In the genomic region with DNA sequence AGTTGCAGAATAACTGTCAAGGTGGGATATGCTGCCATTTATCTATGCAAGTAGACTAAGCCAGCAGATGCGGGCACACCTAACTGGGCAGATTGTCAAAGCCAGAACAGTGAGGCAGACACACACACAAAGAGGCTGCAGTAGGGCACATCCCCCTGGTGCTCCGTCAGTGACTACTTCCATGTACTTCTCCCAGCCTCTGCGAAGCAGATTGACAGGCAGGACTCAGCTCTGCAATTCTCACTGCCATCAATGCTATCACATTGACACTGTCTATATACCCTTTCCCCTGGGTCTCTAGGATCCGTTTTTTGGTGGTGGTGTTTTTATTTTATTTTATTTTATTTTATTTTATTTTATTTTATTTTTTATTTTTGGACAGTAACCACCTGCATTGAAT, we compare ENCODE assay signal across 21 mouse cellular contexts. TPM values are rescaled to one million over a fixed set of nuclear protein-coding genes. Genes with fewer than 3 reads are reported as not detected.
DNase-seq lines count a peak whose midpoint lies in the region; ATAC-seq lines count a peak whose summit lies in the region.
"Had no signal": no experiment of that assay in that cellular context is flagged by ENCODE, and none has a peak within 500 bp of the region (broad histone marks: within the 10 kb centered on the region; RNA-seq: fewer than 3 reads in every experiment).

No protein-coding gene starts in this region.

- 72% methylated on average over 4 of the region's 4 CpGs for WGBS in forebrain, embryonic 15.5 days
- WGBS in forebrain, embryonic 12.5 days, result 79% methylated on average over 4 of the region's 4 CpGs
- 73% methylated on average over 4 of the region's 4 CpGs for WGBS in hindbrain, embryonic 15.5 days
- 82% methylated on average over 4 of the region's 4 CpGs for WGBS in hindbrain, embryonic 12.5 days
- 81% methylated on average over 4 of the region's 4 CpGs for WGBS in midbrain, embryonic 14.5 days

- peak overlapping the region; percentile 46; the same call in 1 of the 2 replicates for H3K27ac ChIP-seq in forebrain, embryonic 15.5 days (replicated peaks)
- no peak overlapping the region for H3K27ac ChIP-seq in forebrain, embryonic 12.5 days
- no peak overlapping the region for H3K27ac ChIP-seq in hindbrain, embryonic 15.5 days (replicated peaks)
- H3K27ac ChIP-seq in hindbrain, embryonic 12.5 days, result no peak overlapping the region
- H3K27ac ChIP-seq in brown adipose tissue, adult 24 weeks (replicated peaks; ENCODE audit: low read depth, low read length), result peak overlapping the region; percentile 1
- 0 out of 2 replicates have a peak overlapping the region, but pooled peaks have one; percentile 34 for H3K27ac ChIP-seq in midbrain, embryonic 14.5 days (replicated peaks; ENCODE audit: low read depth, low read length)
- H3K27ac ChIP-seq: embryonic facial prominence, embryonic 10.5 days; limb, embryonic 10.5 days; liver, embryonic 15.5 days had no signal

- no peak overlapping the region for H3K9ac ChIP-seq in forebrain, embryonic 15.5 days (replicated peaks)
- no peak overlapping the region for H3K9ac ChIP-seq in forebrain, embryonic 12.5 days
- no peak overlapping the region for H3K9ac ChIP-seq in hindbrain, embryonic 15.5 days
- H3K9ac ChIP-seq in hindbrain, embryonic 12.5 days, result no peak overlapping the region
- H3K9ac ChIP-seq in midbrain, embryonic 14.5 days (replicated peaks; ENCODE audit: low read length), result no peak overlapping the region
- H3K9ac ChIP-seq: heart, embryonic 12.5 days; liver, embryonic 15.5 days; lung, embryonic 15.5 days had no signal

- H3K4me2 ChIP-seq in forebrain, embryonic 15.5 days (replicated peaks), result no peak overlapping the region
- H3K4me2 ChIP-seq in forebrain, embryonic 12.5 days, result no peak overlapping the region
- H3K4me2 ChIP-seq in hindbrain, embryonic 15.5 days, result no peak overlapping the region
- H3K4me2 ChIP-seq in hindbrain, embryonic 12.5 days (replicated peaks), result no peak overlapping the region
- no peak overlapping the region for H3K4me2 ChIP-seq in midbrain, embryonic 14.5 days (ENCODE audit: low read length)
- H3K4me2 ChIP-seq: heart, embryonic 12.5 days; liver, embryonic 15.5 days; lung, embryonic 15.5 days had no signal

- ATAC-seq in forebrain, embryonic 15.5 days (replicated peaks), result no peak
- ATAC-seq in forebrain, embryonic 12.5 days (ENCODE audit: low FRiP score), result no peak
- peak; percentile 37; the same call in 1 of the 2 replicates for ATAC-seq in hindbrain, embryonic 15.5 days (ENCODE audit: low FRiP score, low read depth)
- no peak for ATAC-seq in hindbrain, embryonic 12.5 days (ENCODE audit: low FRiP score)
- no peak for ATAC-seq in midbrain, embryonic 14.5 days (ENCODE audit: low FRiP score, low TSS enrichment)
- ATAC-seq: CD4-positive, CD25-positive, alpha-beta regulatory T cell, adult 4 months had no signal

- no peaks in the 10 kb centered on the region for H3K27me3 ChIP-seq in forebrain, embryonic 15.5 days
- no peaks in the 10 kb centered on the region for H3K27me3 ChIP-seq in forebrain, embryonic 12.5 days
- H3K27me3 ChIP-seq in hindbrain, embryonic 15.5 days, result no peaks in the 10 kb centered on the region
- no peaks in the 10 kb centered on the region for H3K27me3 ChIP-seq in hindbrain, embryonic 12.5 days
- H3K27me3 ChIP-seq in midbrain, embryonic 14.5 days (ENCODE audit: control insufficient read depth, insufficient read depth, low read length), result no peaks in the 10 kb centered on the region
- H3K27me3 ChIP-seq: heart, embryonic 12.5 days; liver, embryonic 15.5 days; lung, embryonic 15.5 days had no signal

- H3K4me1 ChIP-seq in forebrain, embryonic 15.5 days, result peaks cover 24% of the 10 kb centered on the region
- peaks cover 10% of the 10 kb centered on the region for H3K4me1 ChIP-seq in forebrain, embryonic 12.5 days
- peaks cover 28% of the 10 kb centered on the region for H3K4me1 ChIP-seq in hindbrain, embryonic 15.5 days (replicated peaks)
- peaks cover 10% of the 10 kb centered on the region for H3K4me1 ChIP-seq in hindbrain, embryonic 12.5 days
- H3K4me1 ChIP-seq in brown adipose tissue, adult 24 weeks (ENCODE audit: control insufficient read depth, insufficient read depth, insufficient read length, low read length), result peaks cover 23% of the 10 kb centered on the region
- H3K4me1 ChIP-seq in midbrain, embryonic 14.5 days (ENCODE audit: control insufficient read depth, insufficient read depth, low read length), result peaks cover 4% of the 10 kb centered on the region; the same call in 1 of the 2 replicates
- H3K4me1 ChIP-seq: limb, embryonic 10.5 days; liver, embryonic 15.5 days had no signal

- H3K9me3 ChIP-seq in forebrain, embryonic 15.5 days, result no peaks in the 10 kb centered on the region
- no peaks in the 10 kb centered on the region for H3K9me3 ChIP-seq in forebrain, embryonic 12.5 days
- no peaks in the 10 kb centered on the region for H3K9me3 ChIP-seq in hindbrain, embryonic 15.5 days
- H3K9me3 ChIP-seq in hindbrain, embryonic 12.5 days (replicated peaks), result no peaks in the 10 kb centered on the region
- H3K9me3 ChIP-seq in midbrain, embryonic 14.5 days (ENCODE audit: control insufficient read depth, low read length), result no peaks in the 10 kb centered on the region
- H3K9me3 ChIP-seq: embryonic facial prominence, embryonic 10.5 days; heart, embryonic 12.5 days; limb, embryonic 10.5 days; liver, embryonic 15.5 days; lung, embryonic 15.5 days had no signal

- 0 out of 2 replicates have a peak, but pooled peaks cover 2% of the 10 kb centered on the region for H3K36me3 ChIP-seq in forebrain, embryonic 15.5 days
- H3K36me3 ChIP-seq in forebrain, embryonic 12.5 days (replicated peaks), result peaks cover 9% of the 10 kb centered on the region
- no peaks in the 10 kb centered on the region for H3K36me3 ChIP-seq in hindbrain, embryonic 15.5 days
- no peaks in the 10 kb centered on the region for H3K36me3 ChIP-seq in hindbrain, embryonic 12.5 days
- H3K36me3 ChIP-seq in midbrain, embryonic 14.5 days (ENCODE audit: control insufficient read depth, insufficient read depth, low read length), result no peaks in the 10 kb centered on the region
- H3K36me3 ChIP-seq: heart, embryonic 12.5 days; liver, embryonic 15.5 days had no signal

- no peak overlapping the region for H3K4me3 ChIP-seq in forebrain, embryonic 15.5 days
- H3K4me3 ChIP-seq in forebrain, embryonic 12.5 days (replicated peaks), result no peak overlapping the region
- no peak overlapping the region for H3K4me3 ChIP-seq in hindbrain, embryonic 15.5 days
- H3K4me3 ChIP-seq in hindbrain, embryonic 12.5 days, result no peak overlapping the region
- no peak overlapping the region for H3K4me3 ChIP-seq in brown adipose tissue, adult 24 weeks (ENCODE audit: insufficient read depth, low read depth, low read length)
- H3K4me3 ChIP-seq in midbrain, embryonic 14.5 days (replicated peaks; ENCODE audit: low read depth, low read length), result no peak overlapping the region
- H3K4me3 ChIP-seq: embryonic facial prominence, embryonic 10.5 days; heart, embryonic 12.5 days; limb, embryonic 10.5 days; liver, embryonic 15.5 days; lung, embryonic 15.5 days had no signal

- DNase-seq in midbrain, embryonic 14.5 days, result no peak
- DNase-seq in adrenal gland, adult 18-20 months (ENCODE audit: low spot score in 2 of 2), result no peak
- DNase-seq: adrenal gland, postnatal 36 days; cerebellum, adult 11 months; cerebellum, postnatal 10 days; heart, postnatal 36 days; kidney, adult 11 months; kidney, postnatal 10 days; liver; lung, postnatal 36 days had no signal

RNA-seq across cellular contexts. Expression of a gene that starts 57.8 kb away (rescaled TPM):
- 39.6 and 40.2 TPM in 2 replicates for polyA plus RNA-seq in forebrain, embryonic 15.5 days (2015; fragmentation: Nextera tagmentation; extraction: Ambion mirVana)
- 50.7 and 52.1 TPM in 2 replicates for polyA plus RNA-seq in forebrain, embryonic 12.5 days (2016; fragmentation: Nextera tagmentation; extraction: Ambion mirVana)
- 29.3 and 30.4 TPM in 2 replicates for polyA plus RNA-seq in hindbrain, embryonic 15.5 days (2015; fragmentation: Nextera tagmentation; extraction: Ambion mirVana)
- polyA plus RNA-seq in hindbrain, embryonic 12.5 days (2016; fragmentation: Nextera tagmentation; extraction: Ambion mirVana), result 40.0 and 43.2 TPM in 2 replicates
- 16.9 and 22.9 TPM in 2 replicates for polyA plus RNA-seq in brown adipose tissue, adult 24 weeks (2012; ENCODE audit: insufficient read depth, insufficient read length, missing spikeins)
- polyA plus RNA-seq in midbrain, embryonic 14.5 days (2014; fragmentation: Nextera tagmentation; extraction: Ambion mirVana), result 21.6 and 26.2 TPM in 2 replicates
- 10 to 100 TPM; 18.6 to 19.2 TPM for total RNA-seq in adrenal gland, adult 18-20 months (2021)

Comparison
In these comparisons a context has a peak if more than half of its experiments do, and no peak if none do; other contexts are left out.
1. H3K27ac ChIP-seq: peak in forebrain, embryonic 15.5 days (single experiment), brown adipose tissue, adult 24 weeks (single experiment) and midbrain, embryonic 14.5 days (single experiment); none in forebrain, embryonic 12.5 days (single experiment), hindbrain, embryonic 15.5 days (single experiment) and hindbrain, embryonic 12.5 days (single experiment).